In genomic region chr2:59841189-59841939, GRCm38 (mm10) we compare ENCODE assay signal across 8 mouse cellular contexts. TPM values are rescaled to one million over a fixed set of nuclear protein-coding genes. Genes with fewer than 3 reads are reported as not detected.
DNase-seq lines count a peak whose midpoint lies in the region; ATAC-seq lines count a peak whose summit lies in the region.

No protein-coding gene starts in this region.

- no peaks in the 10 kb centered on the region for H3K4me1 ChIP-seq in forebrain, embryonic 11.5 days (replicated peaks; ENCODE audit: control insufficient read depth, insufficient read depth, low read length)
- peaks cover 16% of the 10 kb centered on the region for H3K4me1 ChIP-seq in intestine, embryonic 16.5 days (ENCODE audit: control insufficient read depth, insufficient read depth, low read length)
- H3K4me1 ChIP-seq in liver, embryonic 15.5 days (replicated peaks), result peaks cover 21% of the 10 kb centered on the region
- H3K4me1 ChIP-seq in stomach, embryonic 14.5 days (ENCODE audit: control insufficient read depth, insufficient read depth, low read length), result 0 out of 2 replicates have a peak, but pooled peaks cover 4% of the 10 kb centered on the region

- H3K36me3 ChIP-seq in forebrain, embryonic 11.5 days (ENCODE audit: control insufficient read depth, insufficient read depth, low read length), result peaks cover 3% of the 10 kb centered on the region
- peaks cover 22% of the 10 kb centered on the region for H3K36me3 ChIP-seq in intestine, embryonic 16.5 days (ENCODE audit: control insufficient read depth, insufficient read depth, low read length)
- H3K36me3 ChIP-seq in liver, embryonic 15.5 days (replicated peaks), result peaks cover 21% of the 10 kb centered on the region; the same call in 1 of the 2 replicates
- H3K36me3 ChIP-seq in stomach, embryonic 14.5 days (ENCODE audit: control insufficient read depth, insufficient read depth, low read length), result peaks cover 42% of the 10 kb centered on the region

- 66% methylated on average over 10 of the region's 12 CpGs for WGBS in forebrain, embryonic 11.5 days
- 65% methylated on average over 10 of the region's 12 CpGs for WGBS in intestine, embryonic 16.5 days
- 68% methylated on average over 11 of the region's 12 CpGs for WGBS in liver, embryonic 15.5 days (ENCODE audit: insufficient replicate concordance)
- 63% methylated on average over 11 of the region's 12 CpGs for whole genome bisulfite sequencing in stomach, embryonic 14.5 days

- H3K4me3 ChIP-seq in forebrain, embryonic 11.5 days (ENCODE audit: low read depth, low read length), result no peak overlapping the region
- H3K4me3 ChIP-seq in intestine, embryonic 16.5 days (ENCODE audit: low read length), result no peak overlapping the region
- H3K4me3 ChIP-seq in liver, embryonic 15.5 days (replicated peaks), result no peak overlapping the region
- no peak overlapping the region for H3K4me3 ChIP-seq in stomach, embryonic 14.5 days (ENCODE audit: low read depth, low read length)

- H3K4me2 ChIP-seq in forebrain, embryonic 11.5 days (ENCODE audit: low read depth, low read length, severe bottlenecking), result no peak overlapping the region
- 0 out of 2 replicates have a peak overlapping the region, but pooled peaks have one; percentile 4 for H3K4me2 ChIP-seq in intestine, embryonic 16.5 days (ENCODE audit: low read depth, low read length)
- H3K4me2 ChIP-seq in liver, embryonic 15.5 days, result no peak overlapping the region
- H3K4me2 ChIP-seq in stomach, embryonic 14.5 days (replicated peaks; ENCODE audit: low read depth, low read length), result no peak overlapping the region

- DNase-seq in embryo, embryonic 10.5 days (ENCODE audit: low spot score), result peak; percentile 47
- no peak for DNase-seq in embryo, embryonic 10 days (ENCODE audit: low spot score)
- peak; percentile 71 for DNase-seq in forebrain, embryonic 11.5 days (ENCODE audit: low spot score)
- no peak for DNase-seq in cerebellum, adult 8-10 months
- DNase-seq in left cerebral cortex, adult 9 months (ENCODE audit: low spot score in 2 of 2), result no peak

- H3K27ac ChIP-seq in forebrain, embryonic 11.5 days (ENCODE audit: low read depth, low read length), result no peak overlapping the region
- peak overlapping the region; percentile 83 for H3K27ac ChIP-seq in intestine, embryonic 16.5 days (ENCODE audit: low read length)
- no peak overlapping the region for H3K27ac ChIP-seq in liver, embryonic 15.5 days (replicated peaks)
- H3K27ac ChIP-seq in stomach, embryonic 14.5 days (ENCODE audit: low read length), result peak overlapping the region; percentile 4; the same call in 1 of the 2 replicates

- no peaks in the 10 kb centered on the region for H3K9me3 ChIP-seq in forebrain, embryonic 11.5 days (ENCODE audit: control insufficient read depth, low read length)
- H3K9me3 ChIP-seq in intestine, embryonic 16.5 days (ENCODE audit: control insufficient read depth, low read length), result 0 out of 2 replicates have a peak, but pooled peaks cover 4% of the 10 kb centered on the region
- H3K9me3 ChIP-seq in liver, embryonic 15.5 days (replicated peaks), result no peaks in the 10 kb centered on the region
- no peaks in the 10 kb centered on the region for H3K9me3 ChIP-seq in stomach, embryonic 14.5 days (ENCODE audit: control insufficient read depth, low read depth, low read length)

- no peaks in the 10 kb centered on the region for H3K27me3 ChIP-seq in forebrain, embryonic 11.5 days (ENCODE audit: control insufficient read depth, insufficient read depth, low read length)
- no peaks in the 10 kb centered on the region for H3K27me3 ChIP-seq in intestine, embryonic 16.5 days (replicated peaks; ENCODE audit: control insufficient read depth, insufficient read depth, low read length)
- H3K27me3 ChIP-seq in liver, embryonic 15.5 days, result no peaks in the 10 kb centered on the region
- H3K27me3 ChIP-seq in stomach, embryonic 14.5 days (ENCODE audit: control insufficient read depth, insufficient read depth, low read length), result no peaks in the 10 kb centered on the region

- no peak overlapping the region for H3K9ac ChIP-seq in forebrain, embryonic 11.5 days (ENCODE audit: low read length)
- H3K9ac ChIP-seq in intestine, embryonic 16.5 days (ENCODE audit: low read depth, low read length), result 0 out of 2 replicates have a peak overlapping the region, but pooled peaks have one; percentile 30
- H3K9ac ChIP-seq in liver, embryonic 15.5 days, result no peak overlapping the region
- H3K9ac ChIP-seq in stomach, embryonic 14.5 days (replicated peaks; ENCODE audit: low read depth, low read length), result no peak overlapping the region

- peak; percentile 53; the same call in 1 of the 2 replicates for ATAC-seq in forebrain, embryonic 11.5 days (replicated peaks; ENCODE audit: low FRiP score)
- ATAC-seq in intestine, embryonic 16.5 days, result peak; percentile 89
- ATAC-seq in liver, embryonic 15.5 days (ENCODE audit: insufficient read depth), result peak; percentile 72
- peak; percentile 65; the same call in 1 of the 2 replicates for ATAC-seq in stomach, embryonic 14.5 days (ENCODE audit: insufficient number of reproducible peaks, insufficient read depth, low FRiP score, low read depth)

RNA-seq across cellular contexts. Expression of gene Wdsub1, which starts 41.0 kb away (rescaled TPM):
- polyA plus RNA-seq in forebrain, embryonic 11.5 days (2014; fragmentation: Nextera tagmentation; extraction: Ambion mirVana), result 16.6 and 19.9 TPM in 2 replicates
- 36.8 and 38.1 TPM in 2 replicates for polyA plus RNA-seq in intestine, embryonic 16.5 days (2015; fragmentation: Nextera tagmentation; extraction: Ambion mirVana)
- polyA plus RNA-seq in liver, embryonic 15.5 days (2015; fragmentation: Nextera tagmentation; extraction: Ambion mirVana), result 7.1 and 8.4 TPM in 2 replicates
- polyA plus RNA-seq in stomach, embryonic 14.5 days (2014; fragmentation: Nextera tagmentation; extraction: Ambion mirVana), result 35.9 and 40.2 TPM in 2 replicates

Comparison
In these comparisons a context has a peak if more than half of its experiments do, and no peak if none do; other contexts are left out.
1. DNase-seq: peak in embryo, embryonic 10.5 days (single experiment) and forebrain, embryonic 11.5 days (single experiment); none in embryo, embryonic 10 days (single experiment), cerebellum, adult 8-10 months (single experiment) and left cerebral cortex, adult 9 months (0 of 2).
2. H3K27ac ChIP-seq: peak in intestine, embryonic 16.5 days (single experiment) and stomach, embryonic 14.5 days (single experiment); none in forebrain, embryonic 11.5 days (single experiment) and liver, embryonic 15.5 days (single experiment).
3. Peak in every context shown above with its lines, with median percentiles within 50 percentile points of each other: ATAC-seq.